Mouse (Mus musculus) heart, postnatal 0 days (tissue): Measurements from ENCODE around the gene Ints4.

Experiments used
- CTCF ChIP-seq: IDR thresholded peaks from 2 replicates; pipeline ENCODE4 v1.5.1; 2016; ENCODE audit warnings: antibody characterized with exemption, control low read depth, low read depth
- EP300 ChIP-seq: IDR thresholded peaks from 2 replicates; pipeline ENCODE4 v1.6.1; 2016; ENCODE audit warnings: antibody characterized with exemption, low read depth

- TF ChIP-seq CTCF: no peak
- no peak for TF ChIP-seq EP300
Observed at GRCm38 (mm10) chr7:97455577-97455976, 25.2 kb upstream of the Ints4 start.
